Mouse (Mus musculus) kidney, postnatal 10 days (tissue): ENCODE results near the gene Gm11733.
"Not testable (repeated sequence)": the region's sequence is repeated elsewhere in the genome, so short reads cannot be mapped to it uniquely, and the experiment has no call there.

ENCODE experiments used
- DNase-seq: peaks from one replicate; pipeline ENCODE4 v3.0.0; 2021; ENCODE audit warnings: mixed read lengths

Gene Gm11733

DNA sequence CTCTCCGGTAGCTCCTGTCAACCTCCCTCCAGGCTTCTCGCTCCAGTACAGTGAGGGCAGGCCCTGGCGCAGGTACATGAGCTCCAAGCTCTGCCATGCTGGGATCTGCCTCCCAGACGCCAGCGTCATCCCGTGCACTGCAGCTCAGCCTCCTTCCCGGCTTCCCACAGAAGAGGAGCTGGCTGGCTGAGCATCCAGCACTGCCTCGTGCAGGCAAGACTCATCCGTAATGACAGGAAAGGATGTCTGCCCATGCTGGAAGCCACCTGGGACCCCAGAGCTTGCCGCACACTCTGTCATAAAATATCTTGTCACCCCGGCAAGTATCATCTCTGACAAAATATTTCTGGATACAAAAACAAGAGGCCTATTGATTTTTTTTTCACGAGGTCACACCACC is at the start of gene Gm11733:
Gene Gm11733 (plus strand): TSS at position 171 of the 400 bp plus-strand sequence.
- no peak for DNase-seq

DNA sequence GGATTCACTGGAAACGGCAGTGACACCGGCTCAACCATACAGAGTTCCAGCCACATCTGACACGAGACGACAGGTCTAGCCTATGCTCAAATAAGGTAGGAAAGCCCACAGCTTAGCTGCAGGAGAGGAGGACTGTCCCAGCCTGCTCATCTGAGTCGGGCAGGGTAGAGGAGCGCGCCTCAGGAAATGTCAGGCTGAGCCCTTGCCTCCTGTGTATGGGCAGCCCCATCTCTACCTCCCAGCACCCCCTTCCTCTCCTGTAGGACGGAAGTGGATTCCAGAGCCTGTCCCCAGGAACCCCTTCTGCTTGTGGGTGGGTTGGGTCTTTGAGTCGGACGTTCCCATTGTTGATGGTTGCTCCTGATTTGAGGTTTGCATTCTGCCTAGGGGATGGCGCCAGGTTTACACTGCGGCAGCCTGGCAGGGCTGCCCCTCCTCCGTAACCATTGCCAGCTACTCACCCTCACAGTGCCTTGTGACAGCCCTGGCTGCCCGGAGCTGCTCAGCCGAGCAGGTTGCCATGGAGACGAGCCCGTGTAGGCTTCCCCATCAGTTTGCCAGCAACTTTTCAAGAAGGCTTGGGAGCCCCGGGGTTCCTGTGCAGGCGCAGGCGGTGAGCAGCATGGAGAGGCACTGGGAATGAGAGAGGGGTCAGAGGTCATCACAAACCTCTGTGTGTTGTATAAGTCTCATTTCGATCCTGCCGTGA is 47.6 kb upstream of the Gm11733 start:
- peak; percentile 82 for DNase-seq

DNA sequence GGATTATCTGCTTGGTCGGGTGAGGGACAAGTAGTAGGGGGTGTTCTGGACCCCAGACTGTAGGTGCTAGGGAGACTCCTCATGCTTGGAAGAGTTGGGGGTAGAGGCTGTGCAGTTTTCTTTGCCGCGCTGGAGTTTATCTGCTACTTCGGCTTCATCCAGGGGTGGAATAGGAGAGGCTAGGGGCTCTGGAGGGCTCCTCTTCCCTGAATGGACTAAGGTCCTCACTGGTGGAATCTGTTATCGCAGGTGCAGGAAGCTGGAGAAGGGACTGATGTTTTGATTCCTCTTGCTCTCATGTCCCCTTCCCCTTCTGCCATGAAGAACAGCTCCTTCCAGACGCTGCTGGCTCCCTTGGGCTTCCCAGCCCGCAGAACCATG is 47.1 kb upstream of the Gm11733 start:
- no peak for DNase-seq

DNA sequence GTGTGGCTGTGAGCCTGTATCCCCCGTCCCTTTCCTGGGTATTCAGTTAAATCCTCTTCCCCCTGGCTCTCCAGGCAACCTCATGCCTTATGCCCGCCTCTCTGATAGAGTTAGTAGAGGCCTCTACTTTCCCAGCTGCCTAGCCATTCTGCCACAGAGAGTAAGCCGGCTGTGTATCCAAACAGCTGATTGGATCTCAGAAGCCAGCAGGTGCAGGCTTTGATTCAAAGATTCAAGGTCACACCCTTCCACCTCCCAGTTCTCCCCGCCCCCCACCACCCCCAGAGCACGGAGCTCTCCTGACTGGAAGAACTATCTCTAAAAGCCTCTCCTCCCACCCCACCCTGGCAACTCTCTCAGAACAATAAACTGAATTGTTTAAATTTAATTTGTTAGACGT is 45.8 kb upstream of the Gm11733 start:
- DNase-seq: no peak

DNA sequence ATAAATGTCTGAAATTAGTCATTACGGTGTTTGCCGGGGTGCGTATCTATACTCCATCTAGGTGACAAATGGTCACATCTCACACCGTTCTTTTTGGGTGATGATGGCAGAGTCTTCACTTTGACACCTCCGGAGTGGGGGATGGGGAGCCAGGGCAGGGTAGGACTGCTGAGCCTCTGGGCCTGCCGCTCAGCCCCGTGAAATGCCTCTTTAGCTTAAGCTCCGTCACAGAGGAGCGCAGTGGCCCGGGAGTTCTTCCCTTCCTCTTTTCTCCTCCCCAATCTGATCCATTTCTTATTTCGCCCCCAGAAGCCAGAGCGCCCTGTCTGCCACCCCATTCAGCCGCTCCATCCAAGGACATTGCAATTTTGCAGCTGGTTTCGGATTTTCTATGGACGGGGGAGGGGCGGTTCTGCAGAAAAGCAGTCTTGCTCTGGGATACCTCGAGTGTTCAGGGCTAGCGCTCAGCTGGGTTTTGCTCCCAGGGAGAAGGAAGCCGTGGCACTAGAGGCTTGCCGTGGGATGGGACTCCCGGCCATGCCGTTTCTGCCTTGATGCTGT is 43.2 kb upstream of the Gm11733 start:
- peak; percentile 44 for DNase-seq

DNA sequence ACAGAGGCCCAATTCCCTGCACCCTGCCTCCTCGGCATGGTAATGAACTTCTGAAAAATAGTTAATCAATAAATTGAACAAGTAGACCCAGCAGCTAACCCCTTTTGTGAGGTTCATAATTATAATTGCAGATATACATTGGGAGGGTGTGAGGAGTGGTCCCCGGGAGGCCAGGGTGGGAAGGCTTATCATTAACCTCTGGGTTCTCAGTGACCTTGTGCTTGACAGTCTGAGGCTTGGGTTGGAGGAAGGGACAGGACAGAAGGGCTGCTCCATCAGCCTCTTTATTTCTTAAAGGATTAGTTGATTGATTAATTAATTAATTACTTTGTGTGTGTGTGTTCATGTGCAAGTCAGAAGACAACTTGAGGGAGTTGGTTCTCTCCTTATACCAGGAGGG is 40.1 kb upstream of the Gm11733 start:
- no peak for DNase-seq

DNA sequence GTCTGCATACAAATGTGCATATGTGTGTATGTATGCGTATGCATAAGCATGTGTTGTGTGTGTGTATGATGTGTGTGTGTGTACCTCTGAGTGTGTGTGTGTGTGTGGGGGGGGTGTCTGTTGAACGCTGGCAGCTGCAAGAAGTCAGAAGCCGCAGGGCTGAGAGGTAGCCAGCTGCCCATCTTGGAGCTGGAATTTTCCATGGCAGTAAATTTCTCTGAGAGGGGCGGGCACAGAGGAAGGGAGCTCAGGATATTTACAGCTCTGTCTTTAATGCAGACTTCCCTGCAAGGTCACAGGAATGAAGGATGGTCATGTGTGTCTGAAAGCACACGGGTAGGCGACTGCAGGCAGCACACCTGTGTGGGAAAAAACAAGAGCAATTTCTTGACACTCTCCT is 38.5 kb upstream of the Gm11733 start:
- peak; percentile 44 for DNase-seq

DNA sequence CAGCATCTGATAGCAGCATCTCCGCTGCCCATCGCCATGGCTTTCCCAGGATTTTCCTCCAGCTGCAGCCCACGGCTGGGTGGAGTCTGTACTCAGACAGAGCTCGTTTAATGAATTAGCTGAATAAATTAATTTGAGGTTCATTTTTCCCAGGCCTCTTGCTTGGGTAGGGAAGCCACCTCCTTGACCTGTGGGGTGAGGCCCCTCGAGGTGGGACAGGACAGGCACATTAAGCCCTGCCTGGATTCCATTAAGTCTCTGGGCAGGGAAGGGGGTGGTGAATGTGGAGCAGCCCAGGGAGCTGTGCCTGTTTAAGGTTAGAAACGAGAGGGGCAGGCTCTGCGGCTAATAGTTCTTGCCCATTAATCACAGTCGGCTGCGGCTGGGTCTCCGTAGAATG is 30.1 kb upstream of the Gm11733 start:
- no peak for DNase-seq

DNA sequence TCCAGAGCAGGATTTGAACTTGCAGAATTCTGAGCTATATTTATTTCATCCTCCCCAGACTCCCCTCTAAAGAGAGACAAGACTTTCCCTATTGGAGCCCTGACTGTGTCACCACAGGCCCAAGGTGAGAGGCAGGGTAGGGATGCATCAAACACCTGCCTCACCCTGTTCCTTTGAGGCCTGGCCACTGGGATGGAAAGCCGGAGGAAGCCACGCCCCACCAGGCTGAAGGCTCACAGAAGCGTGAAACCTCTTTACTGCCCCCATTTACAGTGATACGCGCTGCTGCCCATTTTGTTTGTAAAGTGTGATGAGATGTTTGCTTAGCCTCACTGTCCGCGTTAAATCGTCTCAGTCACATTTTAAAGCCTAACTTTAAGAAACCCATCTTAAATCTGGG is 25.0 kb upstream of the Gm11733 start:
- peak; percentile 45 for DNase-seq

DNA sequence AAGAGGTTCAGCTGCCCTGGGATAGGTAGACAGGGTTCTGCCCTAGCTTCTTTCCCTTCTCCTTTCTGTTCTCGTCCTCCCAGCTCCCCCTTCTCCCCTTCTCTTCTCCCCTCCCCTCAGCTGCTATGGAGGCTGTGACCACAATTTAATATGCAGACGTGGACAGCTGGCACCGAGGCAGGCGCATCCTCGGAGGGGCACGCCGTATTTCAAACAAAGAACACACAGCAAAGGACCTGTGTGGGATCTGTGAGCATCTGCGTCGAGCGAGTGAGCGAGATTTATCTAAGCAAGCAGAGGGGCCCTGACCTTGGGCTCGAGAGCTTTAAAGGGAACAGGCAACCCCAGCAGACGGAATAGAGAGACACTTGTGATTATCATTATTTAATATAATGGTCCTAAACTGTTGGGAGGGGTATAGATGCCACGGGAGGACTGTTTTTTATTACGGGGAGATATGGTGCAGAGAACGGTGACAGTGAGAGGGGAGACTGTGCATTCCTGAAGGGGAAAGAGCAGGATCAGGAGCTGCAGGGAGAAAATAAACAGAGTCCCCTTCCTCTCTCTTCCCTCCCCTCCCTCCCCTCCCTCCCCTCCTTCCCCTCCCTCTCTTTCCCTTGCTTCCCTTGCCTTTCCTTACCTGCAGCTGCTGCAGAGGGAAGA is 21.8 kb upstream of the Gm11733 start:
- DNase-seq: no peak

DNA sequence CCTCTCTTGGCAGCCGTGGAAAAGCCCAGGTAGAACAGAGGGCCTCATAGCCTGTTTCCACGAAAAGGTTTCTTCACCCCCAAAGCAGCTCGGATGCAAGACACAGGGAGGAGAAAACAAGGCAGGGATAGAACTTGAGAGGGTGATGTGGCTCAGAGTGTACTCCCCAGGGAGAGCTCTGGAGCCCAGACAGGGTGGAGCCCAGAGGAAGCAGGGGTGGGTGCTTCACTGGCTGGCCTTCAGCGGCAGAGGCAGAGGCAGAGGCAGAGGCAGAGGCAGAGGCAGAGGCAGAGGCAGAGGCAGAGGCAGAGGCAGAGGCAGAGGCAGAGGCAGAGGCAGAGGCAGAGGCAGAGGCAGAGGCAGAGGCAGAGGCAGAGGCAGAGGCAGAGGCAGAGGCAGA is 20.8 kb upstream of the Gm11733 start:
- DNase-seq: not testable (repeated sequence)

DNA sequence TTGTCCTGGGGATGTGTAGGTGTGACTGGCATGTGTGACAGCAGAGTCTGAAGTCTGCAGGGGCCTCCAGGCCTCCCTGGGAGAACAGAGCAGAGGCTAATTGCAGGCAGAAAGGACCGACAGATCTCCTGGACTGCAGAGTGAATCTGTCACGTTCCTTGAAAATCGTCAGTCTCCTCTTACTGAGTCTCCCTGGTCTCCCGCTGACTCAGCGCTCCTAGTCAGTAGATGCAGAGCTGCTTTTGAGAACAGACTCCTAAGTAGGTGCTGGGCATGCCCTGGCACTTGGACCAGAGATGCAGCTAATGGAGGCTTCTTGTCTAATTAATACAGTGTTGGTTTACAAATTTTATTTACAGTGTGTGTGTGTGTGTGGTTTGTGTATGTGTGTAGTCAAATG is 17.9 kb upstream of the Gm11733 start:
- DNase-seq: no peak

DNA sequence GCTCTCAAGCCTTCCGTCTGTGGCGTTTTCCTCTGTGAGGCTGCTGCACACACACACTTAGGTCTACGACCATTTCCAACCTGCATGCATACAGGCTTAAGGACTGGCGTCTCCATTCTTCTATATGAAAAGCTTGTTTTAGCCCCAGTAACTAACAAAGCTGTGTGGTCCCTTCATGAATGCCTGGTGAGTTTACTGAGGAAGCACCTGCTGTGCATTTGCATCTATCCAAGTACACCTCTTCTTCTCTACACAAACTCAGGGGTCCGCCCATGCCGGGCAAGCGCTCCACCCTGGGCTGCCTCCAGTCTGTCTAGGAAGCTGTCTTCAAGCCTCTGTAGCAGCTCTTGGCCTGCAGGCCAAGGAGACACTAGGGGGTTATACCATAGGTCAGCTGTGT is 17.3 kb upstream of the Gm11733 start:
- no peak for DNase-seq

DNA sequence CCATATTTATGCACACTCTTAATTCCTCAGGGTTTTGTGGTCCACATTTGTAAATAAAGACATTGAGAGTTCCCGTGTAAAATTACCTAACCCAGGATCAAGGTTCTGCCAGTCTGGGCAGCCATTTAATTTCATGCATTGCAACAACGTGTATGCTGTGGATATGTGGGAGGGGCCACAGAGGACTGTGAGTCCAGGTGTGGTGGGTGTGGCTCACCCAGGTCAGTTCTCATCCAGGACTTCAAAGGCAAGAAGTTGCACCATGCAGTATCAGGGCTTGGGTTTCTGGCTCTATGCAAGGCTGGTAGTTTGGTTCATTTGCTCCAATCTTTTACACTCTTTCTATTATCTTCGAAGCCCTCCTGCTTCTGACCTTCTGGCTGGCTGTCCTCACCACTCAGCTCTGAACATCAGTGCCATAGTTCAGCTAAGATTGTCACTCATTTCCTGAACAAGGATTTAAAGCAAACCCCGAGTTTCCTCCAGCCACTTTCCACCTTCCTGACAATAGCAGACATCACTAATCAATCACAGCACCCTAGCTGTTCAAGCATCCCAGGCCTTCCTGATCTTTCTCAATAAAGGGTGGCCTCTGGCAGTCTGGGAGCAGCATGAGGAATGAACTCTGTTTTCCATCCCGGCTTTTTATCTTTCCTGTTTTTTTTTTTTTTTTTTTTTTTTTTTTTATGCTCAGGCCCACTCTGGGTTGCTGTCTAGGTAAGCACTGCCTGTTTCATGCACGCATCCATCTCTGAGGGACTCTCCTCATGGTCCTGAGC is 15.4 kb upstream of the Gm11733 start:
- DNase-seq: no peak

DNA sequence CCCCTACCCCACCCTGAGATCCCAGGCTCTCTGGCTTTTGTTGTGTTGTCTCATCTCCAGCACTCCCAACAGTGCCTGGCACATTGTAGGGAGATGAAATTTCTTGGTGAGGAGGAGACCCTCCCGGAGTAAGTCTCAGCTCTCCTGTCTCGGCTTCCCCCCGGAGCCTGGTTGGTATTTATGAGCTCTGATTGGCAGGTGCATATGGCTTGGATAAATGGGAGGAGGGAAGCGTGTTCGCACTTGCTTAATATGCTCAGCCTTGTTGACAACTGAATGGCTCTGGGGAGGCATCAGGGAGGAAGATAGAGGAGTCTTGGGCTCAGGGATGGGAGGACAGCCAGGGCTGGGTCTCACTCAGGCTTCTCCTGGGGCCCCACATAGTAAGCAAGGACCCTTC is 14.4 kb upstream of the Gm11733 start:
- no peak for DNase-seq

DNA sequence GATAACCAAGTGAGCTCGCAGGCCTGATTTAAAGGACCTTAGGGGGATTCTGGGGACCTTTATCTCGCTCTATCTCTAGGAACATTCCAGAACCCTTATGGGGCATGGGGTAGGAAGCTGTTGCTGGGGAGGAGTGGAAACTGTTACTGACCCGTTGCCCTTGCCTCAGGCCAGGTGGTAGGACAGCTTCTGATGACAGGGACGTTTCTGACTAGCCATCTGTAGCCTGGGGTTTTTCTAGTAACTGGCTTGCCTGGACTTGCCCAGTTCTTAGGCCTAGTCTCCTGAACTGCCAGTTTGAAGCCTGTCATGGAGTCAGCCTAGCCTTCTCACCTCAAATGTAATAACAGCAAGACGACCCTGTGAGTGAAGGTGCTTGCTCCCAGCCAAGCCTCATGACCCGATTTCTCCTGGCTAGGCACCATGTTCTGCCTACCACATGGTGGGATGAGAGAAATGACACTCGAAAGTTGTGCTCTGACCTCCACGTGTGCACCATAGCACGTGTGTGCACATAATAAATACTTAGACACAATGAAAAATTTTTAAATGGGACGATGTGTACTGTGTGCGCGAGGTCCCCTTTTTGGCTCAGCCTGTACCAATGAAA is 13.5 kb upstream of the Gm11733 start:
- DNase-seq: no peak

DNA sequence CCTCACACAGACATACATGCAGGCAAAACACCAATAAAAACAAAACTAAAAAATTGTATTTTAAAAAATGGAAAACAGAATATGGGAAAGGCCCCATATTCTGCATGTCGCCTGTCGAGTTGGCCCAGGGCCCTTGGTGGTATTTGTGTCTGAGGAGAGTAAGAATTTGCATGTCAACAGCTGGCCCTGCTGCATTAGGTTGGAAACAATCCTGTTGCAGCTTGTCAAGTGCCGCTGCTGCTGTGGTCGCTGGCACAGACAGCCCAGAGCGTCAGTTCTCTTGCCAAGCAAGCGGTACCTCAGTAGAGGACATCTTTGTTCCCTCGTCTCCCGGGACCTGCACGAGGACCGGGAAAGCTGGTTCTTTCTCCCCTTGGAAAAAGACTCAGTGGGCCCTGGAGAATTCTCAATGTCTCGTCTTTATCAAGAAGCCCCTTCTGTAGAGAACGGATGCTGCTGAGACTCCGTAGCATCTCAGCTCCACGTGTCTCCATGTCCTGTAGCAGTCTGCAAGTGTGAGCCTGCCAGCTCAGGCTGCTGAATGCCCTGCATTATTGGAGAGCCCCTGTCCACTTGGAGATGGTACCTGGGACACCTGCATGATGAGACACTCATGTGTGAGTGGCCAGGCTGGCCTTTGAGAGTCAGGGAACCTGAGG is 12.4 kb upstream of the Gm11733 start:
- DNase-seq: no peak

DNA sequence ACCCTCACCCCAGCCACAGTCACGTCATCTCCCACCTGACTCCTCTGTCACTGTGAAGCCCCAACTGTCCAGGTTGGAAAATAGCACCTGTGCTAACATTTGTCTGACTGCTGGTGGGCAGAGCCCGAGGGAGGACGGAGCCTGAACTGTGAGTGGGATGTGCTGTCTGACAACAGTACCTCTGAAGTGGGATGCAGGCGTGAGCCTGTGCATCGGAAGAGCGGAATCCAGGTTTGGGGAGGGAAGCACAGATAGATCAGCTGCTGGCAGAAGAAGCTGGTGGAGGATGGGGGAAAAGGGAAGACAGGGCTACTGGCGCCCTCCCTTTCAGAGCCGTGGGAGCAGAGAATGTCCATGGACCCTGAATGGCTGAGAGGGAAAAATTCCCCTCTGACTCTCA is 11.3 kb upstream of the Gm11733 start:
- no peak for DNase-seq

DNA sequence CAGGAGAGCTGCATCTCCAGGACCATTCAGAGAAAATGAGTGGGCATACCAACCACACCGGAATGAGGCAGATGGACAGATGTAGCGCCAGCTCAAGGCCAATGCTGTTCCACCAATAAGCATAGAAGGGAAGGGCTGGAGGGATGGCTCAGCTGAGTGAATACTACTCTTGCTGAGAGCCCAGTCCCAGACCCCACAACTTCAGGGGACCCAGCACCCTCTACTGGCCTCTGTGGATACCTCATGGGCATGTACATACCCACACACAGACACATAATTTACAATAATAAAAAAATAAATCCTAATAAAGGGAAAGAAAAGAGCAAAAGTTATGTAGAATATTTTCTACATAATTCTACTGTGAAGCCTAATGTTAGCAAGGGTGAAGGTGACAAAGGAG is 9.0 kb upstream of the Gm11733 start:
- DNase-seq: no peak

DNA sequence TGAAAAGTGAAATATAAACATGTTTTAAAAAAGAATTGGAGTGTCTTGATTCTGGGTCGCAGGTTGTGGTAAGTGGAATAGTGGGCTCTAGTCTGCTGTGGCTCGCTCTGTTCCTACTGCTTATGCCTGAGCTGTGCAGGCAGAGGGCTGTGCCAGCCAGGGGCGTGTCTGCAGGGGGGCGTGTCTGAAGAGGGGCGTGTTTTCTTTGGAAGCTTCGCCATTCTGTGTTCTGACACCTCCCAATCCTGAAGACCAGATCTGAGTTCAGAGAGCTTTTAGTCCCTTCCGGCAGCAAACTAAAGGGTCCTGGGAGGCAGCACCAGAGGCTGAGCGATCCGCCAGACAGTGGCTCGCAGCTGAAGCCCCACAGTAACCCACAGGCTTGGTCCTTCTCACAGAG is 8.5 kb upstream of the Gm11733 start:
- DNase-seq: peak; percentile 43

DNA sequence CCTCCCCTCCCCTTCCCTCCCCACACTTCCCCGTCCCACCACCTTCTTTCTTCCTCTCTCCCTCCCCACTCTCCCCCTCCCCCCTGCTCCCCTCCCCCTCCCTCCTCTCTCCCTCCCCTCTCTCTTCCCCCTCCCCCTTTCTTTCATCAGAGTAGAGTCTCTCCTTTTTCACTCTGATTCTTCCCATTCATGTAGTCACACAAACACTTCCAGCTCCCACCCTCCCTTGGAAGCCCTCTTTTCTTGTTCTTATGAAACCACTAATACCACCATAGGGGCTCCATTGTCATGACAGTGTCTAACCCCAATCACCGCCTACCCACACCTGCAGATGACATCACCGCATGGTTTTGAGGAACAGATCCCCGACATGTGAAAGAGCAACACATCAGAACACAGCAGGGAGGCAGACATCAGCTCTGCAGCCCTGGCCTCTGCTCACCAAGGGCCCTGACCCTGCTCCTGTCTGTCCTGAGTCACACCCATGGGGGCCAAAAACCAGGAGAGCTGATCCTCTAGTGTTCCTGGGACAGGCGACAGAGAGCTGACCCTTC is 7.5 kb upstream of the Gm11733 start:
- no peak for DNase-seq

DNA sequence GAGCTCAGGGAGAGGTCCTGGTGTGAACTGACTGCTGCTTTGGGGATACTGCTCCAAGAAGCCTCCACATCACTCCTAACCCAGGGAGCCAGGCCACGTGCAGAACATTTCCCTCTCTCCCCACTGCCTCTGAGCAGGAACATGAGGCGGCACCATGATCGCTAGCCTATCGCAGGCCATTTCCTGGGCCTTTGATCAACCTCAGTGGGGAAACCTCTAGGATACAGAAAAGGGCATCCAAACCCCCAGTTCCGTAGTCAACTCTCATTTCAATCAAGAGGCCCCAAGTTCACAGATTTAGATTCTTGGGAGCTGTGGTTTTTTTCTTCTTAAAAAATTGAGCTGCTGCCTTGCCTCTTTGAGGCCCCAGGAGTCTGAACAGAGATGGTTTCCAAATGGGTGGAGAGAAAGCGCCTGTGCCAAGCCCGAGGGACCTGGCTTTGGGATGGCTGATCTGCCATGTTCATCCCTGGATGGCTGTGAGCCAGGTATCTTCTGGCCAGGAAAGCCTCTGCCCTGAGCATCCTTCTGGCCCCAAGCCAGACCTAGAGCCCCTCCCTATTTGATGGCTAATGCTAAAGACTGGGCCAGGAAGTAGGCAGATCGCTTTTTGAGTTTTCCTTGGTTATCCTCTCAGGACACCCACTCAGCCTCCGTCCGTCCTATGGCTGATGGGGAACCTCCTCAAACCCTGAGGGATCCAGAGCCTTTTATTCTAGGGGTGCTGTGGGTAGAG is 5.7 kb upstream of the Gm11733 start:
- DNase-seq: peak; percentile 35
